Mouse (Mus musculus): ENCODE results near the gene Slc9a9.

Slc9a9 gene

DNA sequence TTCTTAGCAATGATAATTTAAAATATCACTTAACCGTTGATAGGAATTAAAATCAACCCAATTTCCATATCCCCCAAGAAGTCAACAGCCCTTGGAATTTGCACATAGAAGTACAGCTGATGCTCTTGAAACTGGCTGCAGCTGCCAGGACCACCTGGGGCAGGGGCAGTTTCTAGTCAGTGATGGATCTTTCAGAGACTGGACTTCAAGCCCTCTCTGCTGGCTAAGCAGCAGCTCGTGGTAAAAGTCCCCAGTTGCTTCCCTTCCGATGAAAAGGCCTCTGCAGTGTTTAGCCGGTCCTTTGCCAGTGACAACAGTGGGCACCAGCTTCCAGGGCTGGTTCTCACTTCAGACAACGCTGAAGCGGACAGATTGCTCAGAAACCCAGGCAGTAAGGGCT is 62.4 kb downstream of the Slc9a9 start:
- DNase-seq (ENCODE audit: low read depth in 1 of 2, low spot score in 2 of 2): no peak

DNA sequence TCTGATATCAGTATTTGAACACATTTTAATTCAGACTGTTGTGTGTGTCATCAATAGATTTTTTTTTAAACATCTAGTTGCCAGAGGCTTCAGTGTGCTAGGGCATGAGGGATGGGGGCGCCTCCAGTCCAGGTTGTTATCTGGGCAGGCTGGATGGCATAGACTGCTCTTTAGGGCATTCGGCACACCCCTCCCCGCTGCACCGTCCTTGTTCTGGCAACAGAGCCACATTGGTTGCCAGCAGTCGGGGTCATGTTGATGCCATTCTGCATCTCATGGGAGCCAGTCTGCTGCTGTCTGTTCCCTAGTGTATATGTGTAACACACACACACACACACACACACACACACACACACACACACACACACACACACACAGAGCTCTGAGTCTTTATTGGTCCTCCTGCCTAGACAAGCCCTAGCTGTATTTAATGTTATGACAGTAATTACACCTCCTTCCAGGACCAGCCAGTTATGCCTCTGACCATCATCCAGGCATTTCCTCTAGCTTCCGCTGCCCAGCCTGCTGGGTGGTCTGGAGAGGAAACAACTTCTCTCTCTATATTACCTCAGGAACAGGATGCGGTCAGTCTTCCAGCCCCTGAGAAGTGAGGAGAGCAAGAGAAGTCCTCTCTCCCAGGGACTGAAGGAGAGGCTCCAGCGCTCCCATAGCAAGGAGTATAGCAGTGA is 63.0 kb downstream of the Slc9a9 start:
- DNase-seq (ENCODE audit: low read depth in 1 of 2, low spot score in 2 of 2): no peak

DNA sequence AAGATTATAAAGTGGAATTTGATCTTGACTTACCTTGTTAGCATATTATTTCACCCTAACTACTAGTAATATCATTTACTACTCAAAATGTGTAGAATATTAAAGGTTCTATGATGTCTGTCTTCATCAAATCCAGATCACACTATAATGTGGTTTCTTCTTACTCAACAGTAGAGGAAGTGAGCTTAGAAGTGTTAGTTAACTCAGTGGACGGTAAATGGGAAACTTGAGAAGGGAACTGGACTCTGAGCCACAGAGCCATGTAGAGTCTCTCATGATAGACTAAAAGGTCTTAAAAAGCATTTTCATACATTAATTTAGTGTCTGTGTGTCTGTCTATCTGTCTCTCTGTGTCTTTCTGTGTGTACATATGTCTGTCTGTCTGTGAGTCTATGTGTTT is 64.6 kb downstream of the Slc9a9 start:
- no peak for DNase-seq (ENCODE audit: low read depth in 1 of 2, low spot score in 2 of 2)

DNA sequence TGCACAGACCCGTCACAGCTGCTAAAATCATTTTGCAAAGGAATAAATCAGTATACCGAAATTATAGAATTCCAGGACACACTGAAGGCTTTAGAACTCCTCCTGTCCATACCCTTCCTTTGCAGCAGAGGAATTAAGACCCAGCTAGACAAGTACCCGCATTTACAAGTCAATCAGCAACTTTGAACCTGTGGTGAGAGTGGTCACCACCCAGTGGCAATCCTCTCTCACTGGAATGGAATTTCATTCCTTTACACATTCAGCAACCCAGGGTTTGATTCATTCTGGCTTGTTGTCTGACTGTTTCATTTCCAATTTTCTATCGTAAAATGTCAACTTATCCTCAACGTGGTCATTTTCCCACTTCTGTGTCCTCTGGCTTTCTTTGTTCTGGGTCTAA is 67.5 kb downstream of the Slc9a9 start:
- DNase-seq (ENCODE audit: low read depth in 1 of 2, low spot score in 2 of 2): no peak

DNA sequence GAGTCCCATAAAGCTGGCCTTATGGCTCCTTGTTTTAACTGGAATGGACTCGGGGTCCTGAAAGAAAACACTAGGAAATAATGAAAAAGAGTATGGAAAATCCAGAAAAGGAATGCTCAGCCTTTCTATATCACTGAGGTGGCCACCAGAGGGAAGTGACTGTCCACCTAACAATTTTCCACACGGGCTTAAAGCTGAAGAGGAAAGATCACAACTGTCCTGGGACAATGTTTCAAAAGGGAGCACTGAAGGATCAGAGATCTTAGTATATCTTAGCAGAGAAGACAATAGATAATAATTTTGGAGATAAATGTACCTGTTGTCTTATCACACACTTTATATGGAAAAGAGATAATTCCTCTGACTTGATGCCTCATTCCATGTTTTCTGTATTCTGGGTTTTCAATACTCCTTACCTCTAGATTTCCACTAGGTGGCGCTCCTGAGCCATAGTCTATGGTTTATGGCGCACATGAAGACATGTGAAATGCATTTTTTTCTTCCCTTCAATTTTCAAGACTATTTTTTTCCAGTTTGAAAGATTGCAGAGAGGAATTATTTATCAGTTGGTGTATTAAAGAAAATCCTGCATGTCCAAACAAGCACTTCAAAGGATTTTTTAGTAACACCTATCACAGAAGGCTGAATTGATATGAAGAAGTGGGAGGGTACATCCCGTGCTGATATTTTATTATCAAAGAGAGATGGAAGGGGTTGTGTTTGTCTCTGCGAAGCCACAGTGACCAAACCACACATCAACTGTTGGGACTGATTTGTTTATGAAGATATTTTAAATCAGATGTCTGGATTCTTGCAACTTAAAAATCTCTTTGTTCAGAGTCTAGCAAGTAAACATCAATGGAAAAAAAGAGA is 69.1 kb downstream of the Slc9a9 start:
- DNase-seq (ENCODE audit: low read depth in 1 of 2, low spot score in 2 of 2): no peak

DNA sequence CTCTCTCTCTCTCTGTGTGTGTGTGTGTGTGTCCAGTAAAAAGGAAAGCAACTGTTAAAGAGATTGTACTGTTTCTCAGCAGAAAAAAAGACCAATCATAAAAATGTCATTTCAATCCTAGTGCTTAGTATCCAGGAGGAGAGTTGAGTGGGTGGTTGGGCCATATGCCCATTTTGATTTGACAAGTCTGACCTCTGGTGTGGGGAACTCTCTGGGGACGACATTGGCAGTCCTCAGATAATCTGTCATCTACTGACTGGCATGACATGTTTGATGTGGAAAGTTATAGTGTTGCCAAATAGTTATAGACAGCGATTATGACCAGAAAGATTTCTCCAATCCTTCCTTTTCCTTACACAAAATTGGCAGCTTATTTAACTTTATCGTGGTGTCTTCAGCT is 71.1 kb downstream of the Slc9a9 start:
- no peak for DNase-seq (ENCODE audit: low read depth in 1 of 2, low spot score in 2 of 2)

DNA sequence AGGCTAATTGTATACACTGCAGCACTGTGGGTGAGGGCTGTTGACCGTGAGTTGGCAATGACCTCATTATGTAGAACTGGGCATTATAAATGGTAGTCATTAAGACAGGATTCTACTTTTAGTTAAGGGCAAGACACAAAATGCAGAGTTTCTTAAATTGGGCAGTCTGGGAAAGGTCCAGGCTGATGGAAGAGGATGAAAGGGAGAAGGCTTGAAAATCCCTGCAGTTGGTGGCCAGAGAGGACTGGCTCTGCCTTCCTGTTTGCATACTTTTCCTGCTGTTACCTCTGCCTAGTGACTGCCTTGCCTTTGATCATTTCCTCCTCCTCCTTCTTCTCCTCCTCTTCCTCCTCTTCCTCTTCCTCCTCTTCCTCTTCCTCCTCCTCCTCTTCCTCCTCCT is 73.6 kb downstream of the Slc9a9 start:
- DNase-seq (ENCODE audit: low read depth in 1 of 2, low spot score in 2 of 2): no peak

DNA sequence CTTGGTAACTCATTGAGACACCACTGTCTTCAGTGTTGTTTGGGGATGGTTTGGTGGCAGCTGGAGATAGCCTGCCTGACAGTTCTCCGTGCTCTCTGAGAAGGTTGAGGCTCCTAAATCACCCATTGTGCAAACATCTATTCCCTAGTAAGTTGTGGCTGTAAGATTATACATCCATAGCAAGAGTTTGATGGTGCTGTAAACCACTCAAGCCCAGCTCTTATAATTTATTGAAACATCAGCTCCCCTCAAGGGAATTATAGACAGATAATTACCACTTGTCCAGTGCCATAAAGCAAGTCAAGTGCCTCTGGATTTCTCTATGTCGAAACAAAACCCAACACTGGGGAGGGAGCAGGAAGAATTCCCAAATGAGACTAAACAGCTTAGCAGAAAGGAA is 78.8 kb downstream of the Slc9a9 start:
- no peak for DNase-seq (ENCODE audit: low read depth in 1 of 2, low spot score in 2 of 2)

DNA sequence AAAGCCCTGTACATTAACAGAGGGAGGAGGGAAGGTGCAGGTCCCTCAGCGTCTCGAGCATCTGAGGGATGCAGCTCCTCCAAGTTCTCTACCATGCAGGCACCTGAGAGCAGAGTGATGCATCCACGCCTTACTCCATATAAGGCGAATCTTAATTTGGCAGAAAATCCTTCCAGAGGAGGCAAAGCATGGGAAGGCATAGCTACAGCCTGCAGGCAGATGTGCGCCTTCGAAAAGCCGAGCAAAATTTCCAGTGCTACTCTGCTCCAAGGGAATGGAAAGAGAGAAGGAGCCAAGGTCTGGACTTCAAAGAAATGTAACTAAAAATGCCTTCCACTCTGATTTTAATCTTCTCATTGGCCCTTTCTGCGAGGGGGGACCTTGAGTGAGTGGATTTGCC is 80.5 kb downstream of the Slc9a9 start:
- DNase-seq (ENCODE audit: low read depth in 1 of 2, low spot score in 2 of 2): no peak

DNA sequence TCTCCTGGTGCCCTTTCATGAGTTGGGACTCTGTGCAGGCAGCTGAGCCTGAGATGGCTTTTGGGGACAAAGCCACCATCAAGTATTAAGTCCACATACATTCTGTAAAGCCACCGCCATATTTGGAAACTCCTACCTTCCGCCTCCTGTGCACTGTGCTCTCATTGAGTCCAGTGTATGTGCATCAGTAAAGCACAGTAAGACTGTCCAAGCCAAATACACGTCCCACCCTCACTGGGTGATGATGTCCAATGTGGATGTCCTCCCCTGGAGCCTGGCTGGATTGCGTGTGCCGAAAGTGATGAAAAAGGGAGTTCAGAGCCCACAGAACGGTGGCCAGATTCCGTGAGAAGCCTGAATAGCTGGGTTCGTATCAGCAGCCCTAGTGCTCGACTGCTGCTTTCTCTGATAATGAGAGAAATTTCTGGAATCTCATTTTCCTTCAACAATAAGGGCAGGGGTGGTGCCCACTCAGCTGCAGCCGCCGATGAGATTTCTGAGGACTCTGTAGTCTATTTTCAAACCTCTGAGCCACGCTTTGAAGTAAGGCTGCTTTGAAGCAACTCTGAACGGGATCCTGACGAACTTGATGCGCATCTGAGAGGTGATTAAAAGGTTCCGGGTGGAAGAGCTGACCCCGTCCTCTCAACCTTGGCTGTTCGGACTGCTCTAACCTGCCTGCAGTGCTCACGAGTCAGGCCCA is 81.4 kb downstream of the Slc9a9 start:
- DNase-seq (ENCODE audit: low read depth in 1 of 2, low spot score in 2 of 2): no peak

DNA sequence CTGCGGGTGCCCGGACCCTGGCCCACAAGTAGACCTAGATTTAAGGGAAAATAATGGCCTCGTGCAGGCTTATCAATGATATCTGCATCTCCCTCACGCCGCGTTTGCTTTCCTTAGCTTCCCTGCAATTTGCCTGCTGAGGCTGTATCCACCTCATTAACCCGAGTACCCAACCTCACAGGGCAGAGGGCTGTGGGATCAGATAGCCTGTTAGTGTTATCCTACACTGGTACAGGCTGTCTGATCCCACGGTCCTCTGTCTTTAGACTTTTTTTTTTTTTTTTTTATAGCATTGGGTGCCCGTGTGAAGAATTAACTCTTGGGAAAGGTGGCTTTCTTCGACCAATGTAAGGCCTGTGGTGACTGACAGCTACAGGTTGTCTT is 81.9 kb downstream of the Slc9a9 start:
- DNase-seq (ENCODE audit: low read depth in 1 of 2, low spot score in 2 of 2): no peak

DNA sequence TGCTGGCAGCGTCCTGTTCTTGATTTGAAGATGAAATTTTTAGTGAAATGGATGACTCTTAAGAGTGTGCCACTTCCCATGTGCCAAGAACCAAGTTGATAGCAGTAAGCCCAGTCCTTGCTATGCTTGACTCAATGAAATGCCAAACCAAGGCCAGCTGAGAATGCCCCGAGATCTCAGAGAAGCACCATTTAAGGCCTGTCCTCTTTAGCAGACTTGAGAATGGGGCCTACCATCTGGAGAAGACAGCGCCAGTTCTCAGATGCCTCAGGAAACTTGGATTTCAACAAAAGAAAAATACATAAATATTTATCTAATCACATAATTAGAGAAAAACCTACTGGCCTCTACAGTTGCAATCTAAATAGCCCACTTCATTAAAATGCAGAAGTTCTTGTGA is 82.4 kb downstream of the Slc9a9 start:
- DNase-seq (ENCODE audit: low read depth in 1 of 2, low spot score in 2 of 2): no peak

DNA sequence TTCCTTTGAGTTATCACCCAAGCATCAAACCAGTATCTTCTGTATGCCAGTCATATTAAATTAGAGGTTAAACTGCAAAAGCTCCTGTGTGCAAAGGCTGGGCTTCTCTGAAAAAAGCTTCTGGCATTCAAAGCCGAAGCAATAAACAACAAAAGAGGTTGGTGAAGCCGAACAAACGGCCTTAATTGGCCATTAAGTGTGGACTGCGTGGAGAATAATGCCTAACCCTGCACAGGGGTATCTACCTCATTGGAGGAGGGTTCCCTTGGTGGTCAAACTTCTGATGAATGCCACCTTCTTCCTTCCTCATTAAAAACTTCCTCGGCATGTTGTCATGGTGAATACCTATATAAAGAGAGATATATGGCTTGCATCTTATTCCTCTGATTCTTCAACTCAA is 90.2 kb downstream of the Slc9a9 start:
- no peak for DNase-seq (ENCODE audit: low read depth in 1 of 2, low spot score in 2 of 2)

DNA sequence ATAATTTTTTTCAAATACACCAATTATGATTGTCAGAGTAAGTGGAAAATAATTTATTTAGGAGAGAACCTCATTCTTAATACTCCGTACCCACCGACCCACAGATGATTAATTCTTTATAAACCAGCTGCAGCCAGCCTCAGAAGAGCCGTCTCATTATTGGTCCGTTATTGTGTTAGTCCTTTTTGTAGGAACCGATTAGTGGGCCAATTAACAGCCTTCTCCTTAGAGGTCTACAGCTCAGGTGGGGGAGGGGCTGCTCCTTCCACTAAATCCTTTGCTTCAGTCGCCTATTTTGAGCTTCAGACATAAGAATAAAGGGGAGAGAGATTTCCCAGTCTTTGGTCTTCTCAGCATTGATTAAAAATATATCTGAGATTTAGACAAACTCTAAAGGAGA is 98.4 kb downstream of the Slc9a9 start:
- no peak for DNase-seq (ENCODE audit: low read depth in 1 of 2, low spot score in 2 of 2)

DNA sequence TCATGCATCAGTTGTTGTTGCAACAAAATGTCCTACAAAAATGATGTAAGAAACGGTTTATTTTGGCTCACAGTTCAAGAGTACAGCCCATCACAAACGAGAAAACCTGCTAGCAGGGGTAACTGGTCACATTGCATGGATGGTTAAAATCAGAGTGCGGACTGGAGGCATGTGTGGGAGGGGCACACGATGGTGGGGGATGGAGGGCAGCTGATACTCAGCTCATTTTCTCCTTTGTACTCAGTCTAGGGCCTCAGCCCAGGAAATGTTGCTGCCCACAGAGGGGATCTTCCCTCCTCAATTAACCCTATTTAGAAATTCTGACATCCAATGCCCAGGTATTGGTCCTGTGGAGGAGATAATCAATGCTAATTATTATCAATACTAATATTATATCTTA is 98.8 kb downstream of the Slc9a9 start:
- no peak for DNase-seq (ENCODE audit: low read depth in 1 of 2, low spot score in 2 of 2)

DNA sequence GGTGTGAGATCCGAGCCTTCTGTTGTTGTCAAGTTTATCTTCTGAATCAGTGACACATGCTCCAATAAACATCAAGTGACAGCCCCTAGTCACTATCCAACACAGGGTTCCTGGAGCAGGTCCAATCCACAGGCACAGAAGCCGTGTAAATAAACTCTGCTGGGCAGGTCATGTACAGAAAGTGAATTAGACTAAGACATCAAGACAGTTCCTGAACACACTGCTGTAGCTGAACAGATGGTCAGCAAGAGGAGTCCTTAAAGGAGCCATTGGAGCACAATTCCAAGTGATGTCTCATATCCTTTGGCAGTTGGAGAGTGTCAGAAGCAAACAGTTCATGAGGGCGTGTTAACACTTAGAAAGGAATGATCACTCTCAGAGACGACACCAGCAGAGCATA is 103.6 kb downstream of the Slc9a9 start:
- DNase-seq (ENCODE audit: low read depth in 1 of 2, low spot score in 2 of 2): no peak

DNA sequence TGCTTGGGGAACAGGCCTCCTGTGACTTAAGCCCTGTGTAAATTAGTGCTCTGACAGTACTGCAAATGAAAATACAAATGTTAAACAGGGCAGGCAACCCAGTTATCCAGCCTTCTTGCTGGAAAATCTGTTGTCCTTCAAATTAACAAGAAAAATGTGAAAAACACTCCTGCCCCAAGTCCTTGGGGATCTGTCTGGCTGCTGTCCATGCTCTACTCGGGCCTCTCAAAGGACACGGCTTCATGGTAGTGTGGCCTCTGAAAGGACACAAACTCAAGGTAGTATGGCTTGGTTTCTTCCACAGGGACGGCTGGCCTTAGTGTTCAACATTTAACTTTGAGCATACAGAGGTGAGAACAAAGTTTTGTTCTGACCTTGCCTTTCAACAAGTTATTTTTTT is 118.6 kb downstream of the Slc9a9 start:
- no peak for DNase-seq (ENCODE audit: low read depth in 1 of 2, low spot score in 2 of 2)

DNA sequence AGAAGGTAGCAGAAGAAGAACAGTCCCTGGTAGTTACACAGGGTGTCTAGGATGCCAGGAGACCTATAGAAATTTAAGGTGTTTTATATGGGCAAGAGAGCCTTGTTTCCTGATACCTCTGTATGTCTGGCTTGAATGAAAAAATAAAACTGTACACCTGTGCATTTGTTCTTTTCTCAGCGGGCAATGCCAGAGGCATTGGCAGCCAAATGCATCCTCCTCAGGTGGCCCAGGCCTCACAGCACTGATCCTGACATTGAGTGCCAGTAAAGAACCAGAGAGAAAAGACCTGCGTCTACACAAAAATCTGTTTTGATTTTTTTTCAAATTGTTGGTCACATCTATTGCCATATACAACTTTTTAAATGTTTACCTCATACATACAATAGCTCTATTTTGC is 121.3 kb downstream of the Slc9a9 start:
- DNase-seq (ENCODE audit: low read depth in 1 of 2, low spot score in 2 of 2): no peak

DNA sequence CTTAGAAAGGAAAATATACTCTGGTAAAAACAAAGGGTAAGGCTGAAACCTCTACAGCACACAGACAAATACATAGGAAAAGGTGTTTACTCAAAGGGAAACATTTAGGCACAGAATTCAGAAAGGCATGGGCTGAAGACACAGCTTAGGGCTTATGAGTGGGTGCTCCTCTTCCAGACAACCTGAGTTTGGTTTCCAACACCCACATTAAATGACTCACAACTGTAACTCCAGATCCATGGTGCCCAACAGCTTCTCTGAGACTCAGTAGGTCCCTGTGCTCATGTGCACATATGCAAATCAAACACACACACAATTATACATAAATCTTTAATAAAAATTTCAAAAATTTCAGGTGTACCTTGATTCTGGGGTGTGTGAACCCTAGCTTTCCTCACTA is 133.4 kb downstream of the Slc9a9 start:
- DNase-seq (ENCODE audit: low read depth in 1 of 2, low spot score in 2 of 2): no peak

DNA sequence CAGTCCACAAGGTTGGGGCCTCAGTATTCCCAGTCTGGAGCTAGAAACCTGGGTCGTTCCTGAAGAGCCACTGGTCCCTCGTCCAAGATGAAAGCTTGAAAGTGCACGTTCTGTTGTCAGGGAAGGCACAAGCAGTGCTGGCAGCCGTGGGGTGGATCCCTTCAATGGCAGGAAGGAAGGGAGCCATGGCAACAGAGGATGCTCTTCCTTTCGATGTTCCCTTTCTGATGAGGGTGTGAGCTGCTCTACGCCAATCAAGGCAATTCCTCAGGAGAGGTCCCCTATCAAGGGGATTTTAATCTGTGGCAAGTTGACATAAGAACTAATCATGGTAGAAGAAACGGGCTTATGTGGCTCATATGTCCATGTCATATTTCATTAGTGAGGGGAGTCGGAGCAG is 135.8 kb downstream of the Slc9a9 start:
- no peak for DNase-seq (ENCODE audit: low read depth in 1 of 2, low spot score in 2 of 2)

DNA sequence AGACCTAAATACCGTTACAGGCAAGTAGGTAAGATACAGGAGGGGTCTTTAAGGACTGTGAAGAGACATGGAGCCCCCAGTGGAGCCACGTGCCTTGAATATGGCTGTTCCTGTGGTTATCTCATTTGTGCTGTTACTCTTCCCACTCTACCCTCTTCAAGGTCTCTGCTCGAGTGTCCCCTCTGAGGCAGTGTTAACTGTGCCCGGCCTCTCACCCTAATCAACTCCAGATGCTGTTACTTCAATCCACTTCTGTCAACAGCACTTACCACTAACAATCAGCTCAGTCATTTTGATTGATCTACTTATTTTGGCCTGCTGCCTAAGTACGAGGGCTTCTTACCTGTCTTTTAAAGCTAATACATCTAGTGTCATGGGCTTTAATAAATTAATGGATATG is 145.8 kb downstream of the Slc9a9 start:
- DNase-seq (ENCODE audit: low read depth in 1 of 2, low spot score in 2 of 2): no peak

DNA sequence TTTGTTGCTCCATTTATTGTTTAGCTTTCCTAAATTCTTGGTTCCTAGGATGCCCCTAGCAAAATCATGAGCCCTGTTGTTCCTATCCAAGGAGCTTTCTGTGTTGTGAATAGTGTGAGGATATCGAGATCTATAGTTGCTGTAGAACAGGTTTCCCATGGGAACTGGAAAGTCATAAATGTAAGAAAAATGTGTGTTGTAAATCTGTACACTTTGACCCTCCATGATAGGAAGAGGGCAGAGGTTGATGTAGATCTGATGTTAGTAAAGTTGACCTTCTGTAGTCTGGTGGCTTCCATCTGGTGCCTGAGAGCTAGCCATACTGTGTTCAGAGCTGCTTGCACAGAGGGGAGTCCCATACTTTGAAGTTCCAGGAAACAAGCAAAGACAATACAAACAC is 151.6 kb downstream of the Slc9a9 start:
- DNase-seq (ENCODE audit: low read depth in 1 of 2, low spot score in 2 of 2): no peak
